Mouse (Mus musculus) embryonic facial prominence, embryonic 15.5 days (tissue): ENCODE data around the gene Sfrp4. TPM values are rescaled to one million over a fixed set of nuclear protein-coding genes. Genes with fewer than 3 reads are reported as not detected.

Experiments
- ATAC-seq: fragments of 200-750 bp; cut with Nextera tagmentation; 2 replicates; pipeline ENCODE4 v1.8.0; 2017; ENCODE audit warnings: low read depth, moderate TSS enrichment; ENCODE audit not compliant: insufficient number of reproducible peaks, low FRiP score, low TSS enrichment
- H3K27ac ChIP-seq: fragments of 300-500 bp; sonication (generic); replicated peaks from 2 replicates; pipeline ENCODE4 v1.5.1; 2015; ENCODE audit warnings: mild to moderate bottlenecking, inconsistent platforms
- H3K27me3 ChIP-seq: fragments of 300-500 bp; sonication (generic); 2 replicates; pipeline ENCODE4 v1.6.1; 2015; ENCODE audit warnings: inconsistent platforms
- H3K36me3 ChIP-seq: fragments of 300-500 bp; sonication (generic); 2 replicates; pipeline ENCODE4 v1.6.1; 2015; ENCODE audit warnings: mild to moderate bottlenecking, inconsistent platforms
- H3K4me1 ChIP-seq: fragments of 300-500 bp; sonication (generic); 2 replicates; pipeline ENCODE4 v1.6.1; 2015; ENCODE audit warnings: inconsistent platforms
- H3K4me2 ChIP-seq: fragments of 300-500 bp; sonication (generic); replicated peaks from 2 replicates; pipeline ENCODE4 v1.6.1; 2015; ENCODE audit warnings: mild to moderate bottlenecking, inconsistent platforms
- H3K4me3 ChIP-seq: fragments of 300-500 bp; sonication (generic); replicated peaks from 2 replicates; pipeline ENCODE4 v1.5.1; 2015; ENCODE audit warnings: mild to moderate bottlenecking, inconsistent platforms
- H3K9ac ChIP-seq: fragments of 300-500 bp; sonication (generic); 2 replicates; pipeline ENCODE4 v1.6.1; 2015; ENCODE audit warnings: inconsistent platforms
- H3K9me3 ChIP-seq: fragments of 300-500 bp; sonication (generic); replicated peaks from 2 replicates; pipeline ENCODE4 v1.6.1; 2016; ENCODE audit warnings: inconsistent platforms
- WGBS: fragments of 180-500 bp; shearing (Covaris S2); methylation state at CpG from one replicate; pipeline ENCODE4 v1.1.7; 2015; 5-methylcytosine and 5-hydroxymethylcytosine counted together
- polyA plus RNA-seq: library from polyadenylated mRNA; unstranded; fragments of >200 nt; fragmentation: Nextera tagmentation; extraction: Ambion mirVana; gene quantifications from 2 replicates; pipeline ENCODE4 v1.2.1, GENCODE M21; 2015

Gene Sfrp4
- polyA plus RNA-seq, 1 experiment from 2014 or later, result 26.1 TPM

DNA sequence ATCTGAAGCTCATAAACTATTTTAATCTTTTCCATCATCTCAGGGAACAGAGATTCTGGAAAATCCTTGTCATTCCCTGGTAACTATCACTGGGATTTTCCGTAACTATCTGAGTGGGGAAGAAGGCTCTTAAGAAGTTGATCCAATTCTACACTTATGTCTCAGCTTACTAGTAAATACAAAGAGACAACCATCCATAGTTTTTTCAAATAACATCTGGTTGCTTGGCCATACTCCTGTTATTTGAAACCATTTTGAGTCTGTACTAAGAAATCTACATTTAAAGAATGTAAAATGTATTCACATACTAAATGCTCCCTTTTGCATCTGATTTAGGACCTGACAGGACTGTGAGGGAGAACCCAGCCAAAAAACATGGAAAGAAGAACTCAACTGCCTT, 9.5 kb upstream of the Sfrp4 start:
- 60% methylated on average over 1 of the region's 1 CpGs for WGBS
- Histone ChIP-seq H3K36me3 (no peaks in the 10 kb centered on the region), H3K9me3 (no peaks in the 10 kb centered on the region), H3K4me1 (no peaks in the 10 kb centered on the region), H3K9ac (no peak overlapping the region), H3K27ac (no peak overlapping the region), H3K4me2 (no peak overlapping the region), H3K27me3 (no peaks in the 10 kb centered on the region), H3K4me3 (no peak overlapping the region)
- ATAC-seq, result peak; percentile 54; the same call in 1 of the 2 replicates

DNA sequence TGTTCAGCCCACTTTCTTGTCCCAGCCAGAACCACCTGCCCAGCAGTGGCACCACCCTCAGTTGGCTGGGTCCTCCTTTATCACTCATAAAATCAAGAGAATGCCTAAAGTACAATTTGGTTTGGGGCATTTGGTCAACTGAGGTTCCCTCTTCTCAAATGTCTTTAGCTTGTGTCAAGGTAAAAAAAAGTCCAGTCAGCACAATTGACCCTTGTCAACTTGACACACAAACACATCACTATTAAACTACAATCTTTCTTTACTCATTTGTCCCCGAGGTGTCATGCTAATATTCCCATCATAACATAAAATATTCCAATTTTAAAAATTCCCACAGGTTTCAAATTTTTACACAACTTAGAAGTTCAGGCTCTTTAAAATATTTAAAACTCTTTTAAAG, 8.6 kb upstream of the Sfrp4 start:
- H3K36me3 ChIP-seq, result no peaks in the 10 kb centered on the region
- no peak overlapping the region for H3K4me2 ChIP-seq
- peak overlapping the region; percentile 53 for H3K27ac ChIP-seq
- H3K9ac ChIP-seq, result no peak overlapping the region
- no peaks in the 10 kb centered on the region for H3K4me1 ChIP-seq
- H3K9me3 ChIP-seq, result no peaks in the 10 kb centered on the region
- H3K27me3 ChIP-seq, result no peaks in the 10 kb centered on the region
- H3K4me3 ChIP-seq, result no peak overlapping the region
- 78% methylated on average over 1 of the region's 1 CpGs for WGBS
- no peak for ATAC-seq

GRCm38 (mm10) chr13:19618081-19618480, 4.8 kb upstream of the Sfrp4 start:
- no peak overlapping the region for H3K4me3 ChIP-seq
- H3K27me3 ChIP-seq, result peaks cover 6% of the 10 kb centered on the region
- no peak overlapping the region for H3K9ac ChIP-seq
- H3K36me3 ChIP-seq, result no peaks in the 10 kb centered on the region
- WGBS, result 93% methylated on average over 4 of the region's 4 CpGs
- ATAC-seq, result no peak
- peak overlapping the region; percentile 91; the same call in 1 of the 2 replicates for H3K4me2 ChIP-seq
- no peaks in the 10 kb centered on the region for H3K9me3 ChIP-seq
- peaks cover 7% of the 10 kb centered on the region for H3K4me1 ChIP-seq
- H3K27ac ChIP-seq, result no peak overlapping the region

- H3K9me3 ChIP-seq, result no peaks in the 10 kb centered on the region
- H3K4me3 ChIP-seq, result peak overlapping the region; percentile 78
- H3K4me2 ChIP-seq, result peak overlapping the region; percentile 91
- peak overlapping the region; percentile 74; the same call in 1 of the 2 replicates for H3K27ac ChIP-seq
- no peaks in the 10 kb centered on the region for H3K36me3 ChIP-seq
- H3K9ac ChIP-seq, result peak overlapping the region; percentile 79
- WGBS, result 7% methylated on average over 5 of the region's 5 CpGs
- H3K4me1 ChIP-seq, result peaks cover 12% of the 10 kb centered on the region
- ATAC-seq, result peak; percentile 65
- H3K27me3 ChIP-seq, result peaks cover 14% of the 10 kb centered on the region
Measured at GRCm38 (mm10) chr13:19618841-19619215, 4.1 kb upstream of the Sfrp4 start.

DNA sequence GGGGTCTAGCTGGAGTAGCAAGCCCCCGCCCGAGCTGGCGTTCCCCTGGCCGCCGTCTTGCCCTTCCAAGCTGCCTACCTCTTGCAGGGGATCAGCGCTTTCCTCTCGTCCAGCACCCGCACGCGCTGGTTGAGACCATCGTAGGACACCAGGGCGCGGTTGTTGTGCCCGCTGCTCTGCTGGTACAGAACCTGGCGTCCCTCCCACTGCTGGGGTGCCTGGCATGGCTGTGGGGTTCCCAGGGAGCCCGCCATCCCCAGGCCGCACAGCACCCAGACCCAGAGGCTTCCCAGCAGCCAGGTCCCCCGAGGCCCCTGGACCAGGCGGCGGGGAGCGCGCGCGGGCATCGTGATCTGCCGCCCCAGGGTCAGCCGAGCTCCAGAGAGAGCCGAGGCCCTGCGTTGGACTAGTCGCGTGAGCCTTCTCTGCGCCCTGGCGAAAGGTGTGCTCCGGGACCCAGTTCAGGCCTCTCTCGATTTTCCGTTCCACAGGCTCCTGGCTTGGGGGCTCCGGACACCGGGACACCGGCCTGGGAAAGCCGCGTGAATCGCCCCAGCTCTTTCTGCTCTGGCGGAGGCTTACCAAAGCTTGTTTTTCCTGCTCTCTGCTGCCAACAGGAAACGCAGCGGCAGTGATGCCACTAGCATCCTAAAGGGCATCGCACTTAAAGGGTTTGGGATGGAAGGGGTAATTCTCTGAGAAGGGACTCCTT, 3.5 kb upstream of the Sfrp4 start, which contains the start of gene Epdr1:
Gene Epdr1 (minus strand): TSS at position 712 of the 712 bp plus-strand sequence.
- Histone ChIP-seq H3K27me3 (peaks cover 17% of the 10 kb centered on the region), H3K27ac (peak within 1 kb of the TSS; percentile 74), H3K36me3 (no peaks in the 10 kb centered on the region), H3K4me1 (peaks cover 12% of the 10 kb centered on the region), H3K4me2 (peak within 1 kb of the TSS; percentile 91), H3K4me3 (peak within 1 kb of the TSS; percentile 78), H3K9me3 (no peaks in the 10 kb centered on the region), H3K9ac (peak within 1 kb of the TSS; percentile 79)
- peak; percentile 81 for ATAC-seq
- under 1% methylated on average over 46 of the region's 46 CpGs for WGBS

DNA sequence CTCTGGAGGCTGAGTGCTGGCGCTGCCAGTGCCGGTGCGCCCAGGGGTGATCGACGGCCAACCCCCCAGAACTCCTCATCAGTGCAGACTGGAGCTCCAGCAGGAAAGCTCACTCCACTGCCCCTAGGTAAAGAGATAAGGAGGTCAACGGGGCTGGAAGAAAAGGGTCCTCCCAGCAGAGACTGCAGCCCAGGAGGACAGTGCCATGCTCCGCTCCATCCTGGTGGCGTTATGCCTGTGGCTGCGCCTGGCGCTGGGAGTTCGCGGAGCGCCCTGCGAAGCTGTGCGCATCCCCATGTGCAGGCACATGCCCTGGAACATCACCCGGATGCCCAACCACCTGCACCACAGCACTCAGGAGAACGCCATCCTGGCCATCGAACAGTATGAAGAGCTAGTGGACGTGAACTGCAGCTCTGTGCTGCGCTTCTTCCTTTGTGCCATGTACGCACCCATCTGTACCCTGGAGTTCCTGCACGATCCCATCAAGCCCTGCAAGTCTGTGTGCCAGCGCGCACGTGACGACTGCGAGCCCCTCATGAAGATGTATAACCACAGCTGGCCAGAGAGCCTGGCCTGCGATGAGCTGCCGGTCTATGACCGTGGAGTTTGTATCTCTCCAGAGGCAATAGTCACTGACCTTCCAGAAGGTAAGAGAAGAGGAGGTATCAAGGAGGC, 463 bp downstream of the Sfrp4 start:
- Histone ChIP-seq H3K27ac (no peak overlapping the region), H3K4me2 (peak overlapping the region; percentile 86), H3K27me3 (peaks cover 28% of the 10 kb centered on the region), H3K36me3 (no peaks in the 10 kb centered on the region), H3K4me1 (peaks cover 12% of the 10 kb centered on the region), H3K9ac (peak overlapping the region; percentile 21; the same call in 1 of the 2 replicates), H3K9me3 (no peaks in the 10 kb centered on the region), H3K4me3 (peak overlapping the region; percentile 48)
- no peak for ATAC-seq
- WGBS, result 24% methylated on average over 30 of the region's 30 CpGs

DNA sequence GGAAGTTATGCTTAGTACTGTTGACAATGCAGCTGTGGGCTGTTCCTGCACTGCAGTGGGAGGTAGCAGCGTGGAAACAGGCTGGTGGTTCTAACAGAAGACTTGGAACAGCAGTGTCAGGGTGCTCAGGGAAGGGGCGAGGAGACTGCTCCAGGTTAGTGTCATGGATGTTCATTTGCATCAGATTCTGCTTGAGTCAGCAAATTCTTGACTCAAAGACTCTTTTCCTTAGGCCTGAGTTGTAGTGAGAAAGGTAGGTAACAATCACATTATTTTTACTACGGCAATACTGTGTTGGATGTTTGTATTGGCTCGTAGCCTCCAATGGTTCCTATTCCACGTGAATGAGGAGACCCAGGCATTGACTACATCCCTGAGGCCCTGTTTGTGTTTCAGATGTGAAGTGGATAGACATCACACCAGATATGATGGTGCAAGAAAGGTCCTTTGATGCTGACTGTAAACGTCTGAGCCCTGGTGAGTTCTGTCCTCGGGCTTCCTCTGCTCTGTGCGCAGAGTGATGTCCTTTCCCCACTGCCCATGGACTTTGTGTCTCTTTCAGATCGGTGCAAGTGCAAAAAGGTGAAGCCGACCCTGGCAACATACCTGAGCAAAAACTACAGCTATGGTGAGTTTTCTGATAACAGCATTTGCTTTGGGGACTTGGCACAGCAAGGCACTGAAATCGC, 1.9 kb downstream of the Sfrp4 start:
- H3K9me3 ChIP-seq, result no peaks in the 10 kb centered on the region
- ATAC-seq, result no peak
- H3K9ac ChIP-seq, result no peak overlapping the region
- H3K36me3 ChIP-seq, result no peaks in the 10 kb centered on the region
- peaks cover 12% of the 10 kb centered on the region for H3K4me1 ChIP-seq
- no peak overlapping the region for H3K4me2 ChIP-seq
- no peak overlapping the region for H3K27ac ChIP-seq
- 81% methylated on average over 11 of the region's 11 CpGs for WGBS
- H3K27me3 ChIP-seq, result peaks cover 28% of the 10 kb centered on the region
- H3K4me3 ChIP-seq, result no peak overlapping the region

GRCm38 (mm10) chr13:19626473-19626872, 3.6 kb downstream of the Sfrp4 start:
- Histone ChIP-seq H3K9ac (no peak overlapping the region), H3K27ac (no peak overlapping the region), H3K4me2 (no peak overlapping the region), H3K36me3 (no peaks in the 10 kb centered on the region), H3K9me3 (no peaks in the 10 kb centered on the region), H3K4me3 (no peak overlapping the region), H3K27me3 (peaks cover 28% of the 10 kb centered on the region), H3K4me1 (peaks cover 12% of the 10 kb centered on the region)
- no peak for ATAC-seq
- WGBS, result 45% methylated on average over 1 of the region's 1 CpGs

GRCm38 (mm10) chr13:19630768-19631709, 8.1 kb downstream of the Sfrp4 start:
- Histone ChIP-seq H3K4me1 (no peaks in the 10 kb centered on the region), H3K27ac (no peak overlapping the region), H3K36me3 (no peaks in the 10 kb centered on the region), H3K9ac (no peak overlapping the region), H3K27me3 (no peaks in the 10 kb centered on the region), H3K9me3 (no peaks in the 10 kb centered on the region), H3K4me2 (no peak overlapping the region), H3K4me3 (no peak overlapping the region)
- no peak for ATAC-seq
- 82% methylated on average over 5 of the region's 5 CpGs for WGBS

GRCm38 (mm10) chr13:19636131-19636530, 13.2 kb downstream of the Sfrp4 start:
- Histone ChIP-seq H3K4me2 (no peak overlapping the region), H3K9me3 (no peaks in the 10 kb centered on the region), H3K4me1 (no peaks in the 10 kb centered on the region), H3K27me3 (no peaks in the 10 kb centered on the region), H3K9ac (no peak overlapping the region), H3K36me3 (no peaks in the 10 kb centered on the region), H3K4me3 (no peak overlapping the region), H3K27ac (no peak overlapping the region)
- WGBS, result 75% methylated on average over 4 of the region's 4 CpGs
- no peak for ATAC-seq
